Mouse (Mus musculus): ENCODE measurements at regions not wholly inside any gene's neighbourhood (a gene's known extent, or its start where the extent isn't known, plus 50 kb on each side); places are given as distances from the start of the nearest gene placed in this dataset.
"Not testable (repeated sequence)": the region's sequence is repeated elsewhere in the genome, so short reads cannot be mapped to it uniquely, and the experiment has no call there.

- no peak for DNase-seq (ENCODE audit: extremely low spot score in 1 of 2, low spot score in 2 of 2)
- intact Hi-C loops (cut with DNase I), result no loop called here
Observed at GRCm38 (mm10) chr16:57912001-57912400, 157.5 kb upstream of the Col8a1 start.

- no peak for DNase-seq (ENCODE audit: extremely low spot score in 1 of 2, low spot score in 2 of 2)
- intact Hi-C loops (cut with DNase I), result no loop called here
Observed at GRCm38 (mm10) chr16:57914506-57914905, 160.0 kb upstream of the Col8a1 start.

GRCm38 (mm10) chr16:57915451-57915850 is 160.9 kb upstream of the Col8a1 start:
- peak in 1 of 2 experiments; percentile 46 for DNase-seq (ENCODE audit: extremely low spot score in 1 of 2, low spot score in 2 of 2)
- intact Hi-C loops (cut with DNase I), result no loop called here

GRCm38 (mm10) chr16:57923447-57924129 is 169.1 kb upstream of the Col8a1 start:
- intact Hi-C loops (cut with DNase I), result no loop called here
- DNase-seq (ENCODE audit: extremely low spot score in 1 of 2, low spot score in 2 of 2), result no peak

GRCm38 (mm10) chr16:57924130-57924495 is 169.6 kb upstream of the Col8a1 start:
- intact Hi-C loops (cut with DNase I), result no loop called here
- DNase-seq (ENCODE audit: extremely low spot score in 1 of 2, low spot score in 2 of 2), result no peak

- peak in 1 of 2 experiments; percentile 20 for DNase-seq (ENCODE audit: extremely low spot score in 1 of 2, low spot score in 2 of 2)
- intact Hi-C loops (cut with DNase I), result no loop called here
Observed at GRCm38 (mm10) chr16:57927816-57928215, 173.3 kb upstream of the Col8a1 start.

- intact Hi-C loops (cut with DNase I), result no loop called here
- peak in 1 of 2 experiments; percentile 20 for DNase-seq (ENCODE audit: extremely low spot score in 1 of 2, low spot score in 2 of 2)
Observed at GRCm38 (mm10) chr16:57928301-57928700, 173.8 kb upstream of the Col8a1 start.

GRCm38 (mm10) chr16:57929151-57929764 is 174.7 kb upstream of the Col8a1 start:
- no peak for DNase-seq (ENCODE audit: extremely low spot score in 1 of 2, low spot score in 2 of 2)
- intact Hi-C loops (cut with DNase I), result no loop called here

- intact Hi-C loops (cut with DNase I), result no loop called here
Observed at GRCm38 (mm10) chr16:57945404-57945803, 190.9 kb upstream of the Col8a1 start.

GRCm38 (mm10) chr16:57947309-57947708 is 192.8 kb upstream of the Col8a1 start:
- intact Hi-C loops (cut with DNase I), result no loop called here

More at GRCm38 (mm10) chr16:57945404-57945803, 190.9 kb upstream of the Col8a1 start:
- DNase-seq (ENCODE audit: extremely low spot score in 1 of 2, low spot score in 2 of 2), result no peak

GRCm38 (mm10) chr16:57949680-57950079 is 195.1 kb upstream of the Col8a1 start:
- intact Hi-C loops (cut with DNase I), result no loop called here
- DNase-seq (ENCODE audit: extremely low spot score in 1 of 2, low spot score in 2 of 2), result no peak

More at GRCm38 (mm10) chr16:57947309-57947708, 192.8 kb upstream of the Col8a1 start:
- no peak for DNase-seq (ENCODE audit: extremely low spot score in 1 of 2, low spot score in 2 of 2)

GRCm38 (mm10) chr16:57970956-57971355 is 216.4 kb upstream of the Col8a1 start:
- intact Hi-C loops (cut with DNase I), result no loop called here
- no peak for DNase-seq (ENCODE audit: extremely low spot score in 1 of 2, low spot score in 2 of 2)

GRCm38 (mm10) chr16:57984111-57984510 is 229.6 kb upstream of the Col8a1 start:
- no peak for DNase-seq (ENCODE audit: extremely low spot score in 1 of 2, low spot score in 2 of 2)
- intact Hi-C loops (cut with DNase I), result no loop called here

GRCm38 (mm10) chr16:58005740-58006139 is 251.2 kb upstream of the Col8a1 start:
- intact Hi-C loops (cut with DNase I), result no loop called here
- no peak for DNase-seq (ENCODE audit: extremely low spot score in 1 of 2, low spot score in 2 of 2)

GRCm38 (mm10) chr16:58013557-58013956 is 259.0 kb upstream of the Col8a1 start:
- no peak for DNase-seq (ENCODE audit: extremely low spot score in 1 of 2, low spot score in 2 of 2)
- intact Hi-C loops (cut with DNase I), result no loop called here

- DNase-seq (ENCODE audit: extremely low spot score in 1 of 2, low spot score in 2 of 2), result no peak
- intact Hi-C loops (cut with DNase I), result no loop called here
Observed at GRCm38 (mm10) chr16:58027525-58027924, 273.0 kb upstream of the Col8a1 start.

GRCm38 (mm10) chr16:58028541-58028940 is 274.0 kb upstream of the Col8a1 start:
- intact Hi-C loops (cut with DNase I); DNase-seq (ENCODE audit: extremely low spot score in 1 of 2, low spot score in 2 of 2): not testable (repeated sequence)

- DNase-seq (ENCODE audit: extremely low spot score in 1 of 2, low spot score in 2 of 2), result no peak
- intact Hi-C loops (cut with DNase I), result no loop called here
Observed at GRCm38 (mm10) chr16:58029674-58030073, 275.1 kb upstream of the Col8a1 start.

GRCm38 (mm10) chr16:58068654-58069271 is 314.2 kb upstream of the Col8a1 start:
- intact Hi-C loops (cut with DNase I), result no loop called here
- no peak for DNase-seq (ENCODE audit: extremely low spot score in 1 of 2, low spot score in 2 of 2)

GRCm38 (mm10) chr16:58072441-58072840 is 317.9 kb upstream of the Col8a1 start:
- DNase-seq (ENCODE audit: extremely low spot score in 1 of 2, low spot score in 2 of 2), result no peak
- intact Hi-C loops (cut with DNase I), result no loop called here

Data from left cerebral cortex, postnatal 10 days (tissue).